Mouse (Mus musculus): ENCODE results near the gene Golga1. TPM values are rescaled to one million over a fixed set of nuclear protein-coding genes. Genes with fewer than 3 reads are reported as not detected.
A peak's percentile ranks its signal among the peaks of the same experiment; 100 is the strongest.

Golga1 gene
- polyA plus RNA-seq, 1 experiment from 2014 or later, result 29.9 TPM

- H3K9me3 ChIP-seq (ENCODE audit: control insufficient read depth, low read length), result no peaks in the 10 kb centered on the region
- no peak overlapping the region for H3K9ac ChIP-seq (ENCODE audit: low read depth, low read length)
- H3K4me1 ChIP-seq (ENCODE audit: control insufficient read depth, insufficient read depth, low read length), result peaks cover 40% of the 10 kb centered on the region
- peaks cover 17% of the 10 kb centered on the region for H3K36me3 ChIP-seq (ENCODE audit: control insufficient read depth, insufficient read depth, low read length)
- H3K27ac ChIP-seq (ENCODE audit: low read length), result 0 out of 2 replicates have a peak overlapping the region, but pooled peaks have one; percentile 7
- WGBS, result 65% methylated on average over 3 of the region's 3 CpGs
- no peaks in the 10 kb centered on the region for H3K27me3 ChIP-seq (replicated peaks; ENCODE audit: control insufficient read depth, insufficient read depth, low read length)
- no peak overlapping the region for H3K4me2 ChIP-seq (ENCODE audit: low read depth, low read length)
- no peak overlapping the region for H3K4me3 ChIP-seq (ENCODE audit: low read length)
- ATAC-seq, result no peak
Measured at GRCm38 (mm10) chr2:39001866-39002265, 63.5 kb downstream of the Golga1 start.

GRCm38 (mm10) chr2:39000587-39000919 is 64.8 kb downstream of the Golga1 start:
- Histone ChIP-seq H3K9me3 (ENCODE audit: control insufficient read depth, low read length) (no peaks in the 10 kb centered on the region), H3K36me3 (ENCODE audit: control insufficient read depth, insufficient read depth, low read length) (peaks cover 17% of the 10 kb centered on the region), H3K27ac (ENCODE audit: low read length) (no peak overlapping the region), H3K4me1 (ENCODE audit: control insufficient read depth, insufficient read depth, low read length) (peaks cover 32% of the 10 kb centered on the region), H3K4me3 (ENCODE audit: low read length) (no peak overlapping the region), H3K27me3 (replicated peaks; ENCODE audit: control insufficient read depth, insufficient read depth, low read length) (no peaks in the 10 kb centered on the region), H3K4me2 (ENCODE audit: low read depth, low read length) (no peak overlapping the region), H3K9ac (ENCODE audit: low read depth, low read length) (no peak overlapping the region)
- 78% methylated on average over 4 of the region's 4 CpGs for WGBS
- no peak for ATAC-seq

- no peak overlapping the region for H3K4me3 ChIP-seq (ENCODE audit: low read length)
- peaks cover 32% of the 10 kb centered on the region for H3K4me1 ChIP-seq (ENCODE audit: control insufficient read depth, insufficient read depth, low read length)
- WGBS, result 62% methylated on average over 8 of the region's 8 CpGs
- no peak for ATAC-seq
- peaks cover 17% of the 10 kb centered on the region for H3K36me3 ChIP-seq (ENCODE audit: control insufficient read depth, insufficient read depth, low read length)
- H3K9ac ChIP-seq (ENCODE audit: low read depth, low read length), result no peak overlapping the region
- no peaks in the 10 kb centered on the region for H3K9me3 ChIP-seq (ENCODE audit: control insufficient read depth, low read length)
- 0 out of 2 replicates have a peak overlapping the region, but pooled peaks have one; percentile 7 for H3K27ac ChIP-seq (ENCODE audit: low read length)
- no peaks in the 10 kb centered on the region for H3K27me3 ChIP-seq (replicated peaks; ENCODE audit: control insufficient read depth, insufficient read depth, low read length)
- no peak overlapping the region for H3K4me2 ChIP-seq (ENCODE audit: low read depth, low read length)
Measured at GRCm38 (mm10) chr2:38999910-39000586, 65.3 kb downstream of the Golga1 start.

- WGBS, result 35% methylated on average over 4 of the region's 4 CpGs
- H3K4me1 ChIP-seq (ENCODE audit: control insufficient read depth, insufficient read depth, low read length), result peaks cover 32% of the 10 kb centered on the region
- H3K9me3 ChIP-seq (ENCODE audit: control insufficient read depth, low read length), result no peaks in the 10 kb centered on the region
- H3K9ac ChIP-seq (ENCODE audit: low read depth, low read length), result no peak overlapping the region
- H3K4me2 ChIP-seq (ENCODE audit: low read depth, low read length), result no peak overlapping the region
- ATAC-seq, result no peak
- no peak overlapping the region for H3K4me3 ChIP-seq (ENCODE audit: low read length)
- no peaks in the 10 kb centered on the region for H3K27me3 ChIP-seq (replicated peaks; ENCODE audit: control insufficient read depth, insufficient read depth, low read length)
- H3K36me3 ChIP-seq (ENCODE audit: control insufficient read depth, insufficient read depth, low read length), result peaks cover 17% of the 10 kb centered on the region
- H3K27ac ChIP-seq (ENCODE audit: low read length), result 0 out of 2 replicates have a peak overlapping the region, but pooled peaks have one; percentile 7
Measured at GRCm38 (mm10) chr2:38999381-38999780, 66.0 kb downstream of the Golga1 start.

- peak within 1 kb of the TSS; percentile 68 for H3K27ac ChIP-seq (ENCODE audit: low read length)
- H3K9ac ChIP-seq (ENCODE audit: low read depth, low read length), result peak within 1 kb of the TSS; percentile 59
- H3K4me1 ChIP-seq (ENCODE audit: control insufficient read depth, insufficient read depth, low read length), result peaks cover 23% of the 10 kb centered on the region
Measured at GRCm38 (mm10) chr2:38997386-38998374, 67.7 kb downstream of the Golga1 start, which contains the start of gene Wdr38. Gene Wdr38 (plus strand): TSS chr2:38997476.

GRCm38 (mm10) chr2:38992452-38992851 is 72.9 kb downstream of the Golga1 start:
- H3K36me3 ChIP-seq (ENCODE audit: control insufficient read depth, insufficient read depth, low read length), result no peaks in the 10 kb centered on the region
- H3K9ac ChIP-seq (ENCODE audit: low read depth, low read length), result 0 out of 2 replicates have a peak overlapping the region, but pooled peaks have one; percentile 10
- peak; percentile 66 for ATAC-seq
- peak overlapping the region; percentile 38; the same call in 1 of the 2 replicates for H3K27ac ChIP-seq (ENCODE audit: low read length)
- H3K4me2 ChIP-seq (ENCODE audit: low read depth, low read length), result no peak overlapping the region
- peaks cover 17% of the 10 kb centered on the region for H3K4me1 ChIP-seq (ENCODE audit: control insufficient read depth, insufficient read depth, low read length)
- H3K4me3 ChIP-seq (ENCODE audit: low read length), result no peak overlapping the region
- 34% methylated on average over 4 of the region's 4 CpGs for WGBS
- H3K9me3 ChIP-seq (ENCODE audit: control insufficient read depth, low read length), result no peaks in the 10 kb centered on the region
- no peaks in the 10 kb centered on the region for H3K27me3 ChIP-seq (replicated peaks; ENCODE audit: control insufficient read depth, insufficient read depth, low read length)

More at GRCm38 (mm10) chr2:38997386-38998374, 67.7 kb downstream of the Golga1 start, which contains the start of gene Wdr38:
- peaks cover 10% of the 10 kb centered on the region for H3K36me3 ChIP-seq (ENCODE audit: control insufficient read depth, insufficient read depth, low read length)
- no peaks in the 10 kb centered on the region for H3K9me3 ChIP-seq (ENCODE audit: control insufficient read depth, low read length)
- ATAC-seq, result peak; percentile 93
- H3K27me3 ChIP-seq (replicated peaks; ENCODE audit: control insufficient read depth, insufficient read depth, low read length), result no peaks in the 10 kb centered on the region
- H3K4me3 ChIP-seq (ENCODE audit: low read length), result peak within 1 kb of the TSS; percentile 57
- WGBS, result 12% methylated on average over 33 of the region's 33 CpGs
- peak within 1 kb of the TSS; percentile 60 for H3K4me2 ChIP-seq (ENCODE audit: low read depth, low read length)

- 51% methylated on average over 4 of the region's 4 CpGs for WGBS
- ATAC-seq, result peak; percentile 52
- no peak overlapping the region for H3K4me2 ChIP-seq (ENCODE audit: low read depth, low read length)
Measured at GRCm38 (mm10) chr2:38992004-38992403, 73.3 kb downstream of the Golga1 start.

GRCm38 (mm10) chr2:38988929-38989328 is 76.4 kb downstream of the Golga1 start:
- 88% methylated on average over 2 of the region's 2 CpGs for WGBS
- H3K36me3 ChIP-seq (ENCODE audit: control insufficient read depth, insufficient read depth, low read length), result no peaks in the 10 kb centered on the region
- H3K27ac ChIP-seq (ENCODE audit: low read length), result no peak overlapping the region
- peaks cover 17% of the 10 kb centered on the region for H3K4me1 ChIP-seq (ENCODE audit: control insufficient read depth, insufficient read depth, low read length)
- H3K4me3 ChIP-seq (ENCODE audit: low read length), result no peak overlapping the region
- ATAC-seq, result no peak
- no peak overlapping the region for H3K9ac ChIP-seq (ENCODE audit: low read depth, low read length)
- H3K27me3 ChIP-seq (replicated peaks; ENCODE audit: control insufficient read depth, insufficient read depth, low read length), result no peaks in the 10 kb centered on the region
- H3K4me2 ChIP-seq (ENCODE audit: low read depth, low read length), result no peak overlapping the region
- no peaks in the 10 kb centered on the region; the same call in 1 of the 2 replicates for H3K9me3 ChIP-seq (ENCODE audit: control insufficient read depth, low read length)

More at GRCm38 (mm10) chr2:38992004-38992403, 73.3 kb downstream of the Golga1 start:
- H3K27ac ChIP-seq (ENCODE audit: low read length), result peak overlapping the region; percentile 38; the same call in 1 of the 2 replicates
- H3K36me3 ChIP-seq (ENCODE audit: control insufficient read depth, insufficient read depth, low read length), result no peaks in the 10 kb centered on the region
- H3K4me3 ChIP-seq (ENCODE audit: low read length), result no peak overlapping the region
- peaks cover 17% of the 10 kb centered on the region for H3K4me1 ChIP-seq (ENCODE audit: control insufficient read depth, insufficient read depth, low read length)
- 0 out of 2 replicates have a peak overlapping the region, but pooled peaks have one; percentile 10 for H3K9ac ChIP-seq (ENCODE audit: low read depth, low read length)
- H3K9me3 ChIP-seq (ENCODE audit: control insufficient read depth, low read length), result no peaks in the 10 kb centered on the region
- H3K27me3 ChIP-seq (replicated peaks; ENCODE audit: control insufficient read depth, insufficient read depth, low read length), result no peaks in the 10 kb centered on the region

Data from intestine, embryonic 16.5 days (tissue).